Mouse (Mus musculus) induced T-regulatory cell, adult 2 months (primary cell): Measurements from ENCODE around the gene Mrtfb.

Experiments
- DNase-seq: peaks from one replicate; pipeline ENCODE4 v3.0.0-alpha.2; 2012; ENCODE audit warnings: low read depth

Mrtfb gene

GRCm38 (mm10) chr16:13351268-13351667, 95.0 kb downstream of the Mrtfb start:
- peak; percentile 25 for DNase-seq

- no peak for DNase-seq
These were observed 97.6 kb downstream of the Mrtfb start for GRCm38 (mm10) chr16:13353927-13354326.

DNA sequence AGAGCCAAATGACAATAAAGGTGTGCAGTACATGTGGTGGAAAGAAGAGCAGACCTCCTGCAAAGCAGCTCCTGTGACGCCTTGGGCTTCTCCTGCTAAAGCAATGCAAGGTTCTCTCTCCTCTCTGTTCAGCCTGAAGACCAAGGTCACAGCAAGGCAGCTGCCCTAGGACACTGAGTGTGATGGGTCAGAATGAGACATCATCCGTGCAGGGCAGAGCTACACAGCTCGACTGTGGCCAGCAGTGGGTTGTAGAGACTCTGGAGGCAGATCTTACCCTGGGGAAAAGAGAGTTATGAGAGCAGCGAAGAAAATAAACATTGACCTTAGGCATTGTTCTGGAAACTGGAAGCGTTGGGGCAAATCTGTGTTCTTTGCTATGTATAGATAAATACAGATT, 98.2 kb downstream of the Mrtfb start:
- no peak for DNase-seq

DNA sequence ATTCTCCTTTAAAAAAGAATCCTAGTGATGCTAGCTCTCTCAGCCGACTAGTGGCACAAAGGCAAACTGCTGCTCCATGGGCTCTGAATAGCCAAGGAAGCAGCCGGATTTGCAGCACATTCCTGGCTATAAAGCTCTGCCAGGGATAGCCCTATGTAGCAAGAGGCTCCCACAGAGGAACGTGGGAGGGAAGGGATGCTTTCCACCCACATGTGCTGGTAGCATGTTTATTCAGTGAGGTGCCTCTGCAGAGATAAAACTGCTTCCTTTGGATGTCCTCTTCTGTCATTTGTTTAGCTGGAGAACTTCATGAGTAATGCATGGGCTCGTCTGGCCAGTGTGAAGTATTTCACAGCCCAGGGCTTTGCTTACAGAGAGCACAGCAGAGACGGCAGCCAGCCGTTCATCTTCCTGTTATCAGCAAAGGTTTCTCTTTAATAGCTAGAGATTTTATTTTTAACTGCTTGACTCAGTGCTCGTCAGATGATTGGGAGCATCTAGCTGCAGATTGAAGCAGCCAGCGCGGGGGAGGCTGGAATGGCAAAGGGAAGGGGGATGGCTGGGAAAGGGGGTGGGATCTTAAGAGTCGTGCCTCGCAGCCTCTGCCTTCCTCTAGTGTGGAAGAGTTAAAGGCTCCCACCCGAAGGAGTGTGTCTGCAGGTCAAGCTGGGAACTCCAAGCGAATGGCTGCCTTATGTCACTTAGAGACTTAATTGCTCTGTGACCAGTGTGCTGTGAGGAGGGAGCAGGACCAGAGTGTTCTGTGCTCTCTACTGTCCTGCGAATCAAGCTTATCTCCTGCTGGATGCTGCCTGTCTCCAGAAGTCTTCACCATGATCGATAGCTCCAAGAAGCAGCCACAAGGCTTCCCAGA, 101.8 kb downstream of the Mrtfb start:
- DNase-seq: no peak

DNA sequence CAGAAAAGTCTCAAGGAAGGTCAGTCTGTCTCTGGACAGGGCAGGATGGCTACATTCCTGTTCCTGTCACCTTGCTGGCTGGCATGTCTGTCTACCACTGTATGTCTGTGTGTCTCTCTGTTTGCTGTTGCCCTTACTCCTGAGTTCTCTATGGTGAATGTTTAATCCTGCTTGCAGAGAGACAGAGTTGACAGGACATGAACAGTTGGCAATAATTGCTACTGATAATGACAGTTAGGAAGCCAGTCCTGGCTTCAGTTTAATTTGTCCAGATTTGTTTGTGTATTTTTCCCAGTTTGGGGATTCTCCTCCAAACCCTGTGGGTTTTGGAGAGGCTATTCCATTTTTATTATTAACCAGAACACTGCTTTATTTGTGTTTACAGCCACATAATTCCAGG, 102.5 kb downstream of the Mrtfb start:
- DNase-seq: no peak

GRCm38 (mm10) chr16:13359405-13359858, 103.2 kb downstream of the Mrtfb start:
- DNase-seq: no peak

DNA sequence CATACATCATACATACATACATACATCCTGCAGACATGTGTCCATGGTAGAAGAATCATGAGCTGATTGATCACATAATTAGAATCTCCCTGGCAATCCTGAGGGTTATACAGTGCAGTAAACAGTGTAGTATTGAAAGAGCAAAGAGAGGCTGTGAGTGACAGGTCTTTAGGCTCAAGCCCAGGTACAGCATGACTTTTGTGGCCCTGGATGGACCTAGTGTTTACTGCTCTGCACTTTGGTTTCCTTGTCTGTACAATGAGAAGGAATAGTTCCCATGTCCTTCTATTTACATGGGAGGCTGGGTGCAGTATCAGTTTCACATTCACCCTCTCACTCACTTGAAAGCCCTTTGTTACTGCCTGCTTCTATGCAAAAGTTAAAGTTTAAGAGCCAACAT, 103.9 kb downstream of the Mrtfb start:
- DNase-seq: no peak

- DNase-seq: no peak
These were observed 104.6 kb downstream of the Mrtfb start for GRCm38 (mm10) chr16:13360835-13361234.

- DNase-seq: no peak
These were observed 106.9 kb downstream of the Mrtfb start for GRCm38 (mm10) chr16:13363141-13363540.

DNA sequence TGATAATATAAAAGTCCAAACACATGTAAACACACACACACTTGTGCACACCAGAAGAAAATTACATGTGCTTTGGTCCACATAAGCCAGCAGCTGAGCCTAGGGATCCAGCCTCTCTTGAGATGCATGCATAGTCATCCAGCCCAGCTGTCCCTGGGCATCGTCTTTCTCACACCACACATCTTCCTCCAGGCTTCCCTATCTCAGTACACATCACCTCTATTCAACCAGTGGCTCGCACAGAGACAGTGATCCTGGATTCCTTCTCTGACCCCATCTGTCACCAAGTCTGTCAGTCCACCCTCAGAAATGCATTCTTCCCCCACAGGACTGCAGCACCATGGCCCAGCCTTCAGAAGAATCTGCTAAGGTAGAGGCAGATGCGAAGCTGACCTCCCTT, 107.9 kb downstream of the Mrtfb start:
- DNase-seq: no peak

GRCm38 (mm10) chr16:13366256-13366655, 110.0 kb downstream of the Mrtfb start:
- DNase-seq: no peak

DNA sequence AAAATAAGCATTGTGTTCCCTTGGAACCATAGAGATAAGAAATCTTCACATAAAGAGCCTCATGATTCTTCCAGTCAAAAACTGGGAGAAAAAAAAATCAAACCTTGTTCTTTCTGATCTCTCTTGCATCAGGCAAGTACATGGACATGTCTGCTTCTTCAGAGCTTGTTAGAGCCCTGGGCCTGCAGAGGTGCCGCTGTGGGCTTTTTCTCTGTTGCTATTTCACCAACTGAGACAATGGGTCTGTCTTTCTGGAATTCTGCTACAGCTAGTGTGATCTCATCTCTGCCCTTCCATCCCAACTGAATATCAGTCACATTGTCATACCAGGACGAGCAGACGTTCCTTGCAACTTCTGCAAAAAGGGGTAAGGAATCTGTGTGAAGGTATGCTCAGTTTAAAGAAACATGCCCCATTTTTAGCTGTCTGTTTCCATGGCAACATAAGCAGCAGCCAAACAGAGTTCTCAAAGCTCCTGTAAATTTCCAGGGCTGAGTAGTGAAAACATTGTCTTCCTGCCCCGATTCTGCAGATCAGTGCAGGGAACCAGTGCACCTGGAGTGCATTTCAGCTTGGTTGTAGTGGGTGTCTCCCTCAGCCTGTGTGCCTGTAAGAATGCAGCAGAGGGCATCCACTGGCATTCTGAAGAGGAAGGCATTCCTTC, 110.7 kb downstream of the Mrtfb start:
- peak; percentile 3 for DNase-seq

GRCm38 (mm10) chr16:13367466-13367856, 111.2 kb downstream of the Mrtfb start:
- no peak for DNase-seq

DNA sequence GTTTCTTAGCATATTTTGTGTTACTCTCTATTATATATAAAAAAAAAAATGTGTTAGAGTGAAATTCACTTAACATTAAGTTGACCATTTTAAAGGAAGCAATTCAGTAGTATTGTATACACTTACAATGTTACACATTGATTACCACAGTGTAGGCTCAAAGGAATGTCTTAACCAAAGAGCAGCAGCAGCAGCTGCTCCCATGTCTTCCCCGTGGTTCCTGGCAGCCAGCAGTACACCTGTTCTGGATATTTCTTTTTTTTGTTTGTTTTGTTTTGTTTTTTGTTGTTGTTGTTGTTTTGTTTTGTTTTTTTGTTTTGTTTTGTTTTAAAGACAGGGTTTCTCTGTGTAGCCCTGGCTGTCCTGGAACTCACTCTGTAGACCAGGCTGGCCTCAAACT, 112.4 kb downstream of the Mrtfb start:
- DNase-seq: no peak

DNA sequence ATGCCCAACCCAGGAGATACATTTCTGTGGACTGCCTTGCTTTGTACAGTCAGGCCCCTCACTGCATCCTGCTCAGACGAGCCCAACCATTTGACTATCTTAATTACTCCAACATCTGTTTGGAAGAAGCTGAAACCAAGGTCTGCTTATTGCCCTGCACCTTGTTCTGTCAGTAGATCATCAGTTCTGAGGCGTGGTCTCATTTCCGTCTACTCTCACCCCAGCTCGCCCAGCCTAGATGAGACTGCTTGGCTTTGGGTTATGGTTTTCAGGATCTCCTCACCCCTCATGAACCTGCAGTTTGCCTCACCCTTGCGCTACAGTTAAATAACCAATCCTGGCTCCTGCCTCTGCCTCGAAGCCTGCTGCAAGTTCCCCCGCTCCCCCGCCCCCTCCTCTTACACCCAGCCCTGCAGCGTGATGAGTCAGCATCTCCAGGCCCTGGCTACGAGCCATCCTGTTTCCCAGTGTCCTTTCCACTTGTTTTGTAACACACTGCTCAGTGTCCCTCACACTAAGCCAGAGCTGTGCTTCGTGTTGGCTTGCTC, 115.5 kb downstream of the Mrtfb start:
- DNase-seq: no peak

DNA sequence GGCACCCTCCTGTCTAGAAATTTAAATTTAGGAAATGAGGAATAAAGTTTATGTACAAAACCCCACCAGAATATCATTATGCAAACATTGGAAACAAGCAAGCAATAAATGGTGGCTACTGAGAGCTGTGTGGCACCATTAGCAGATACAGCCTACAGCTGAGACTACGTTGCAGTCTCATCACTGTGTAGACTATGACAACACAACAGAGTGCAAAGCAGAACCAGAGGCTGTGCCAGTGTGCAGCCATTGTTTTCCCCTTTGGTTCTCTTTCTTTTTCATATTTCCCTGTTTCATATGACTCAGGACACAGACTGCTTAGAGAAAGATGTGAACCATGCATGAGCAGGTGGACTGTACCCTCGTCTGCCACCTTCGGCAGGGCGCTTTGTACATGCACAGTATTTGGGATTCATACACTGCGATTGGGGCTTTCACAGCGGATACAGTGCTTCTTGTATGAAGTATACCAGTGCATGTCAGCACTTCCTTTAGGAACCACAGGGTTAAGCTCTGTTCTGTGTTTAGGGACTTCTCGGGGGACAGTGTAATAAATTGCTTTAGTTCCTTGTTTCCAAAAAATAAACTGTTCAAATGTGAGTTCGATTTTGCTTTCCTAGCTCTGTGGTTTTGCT, 116.7 kb downstream of the Mrtfb start:
- no peak for DNase-seq

GRCm38 (mm10) chr16:13376947-13377486, 120.7 kb downstream of the Mrtfb start:
- DNase-seq: no peak

DNA sequence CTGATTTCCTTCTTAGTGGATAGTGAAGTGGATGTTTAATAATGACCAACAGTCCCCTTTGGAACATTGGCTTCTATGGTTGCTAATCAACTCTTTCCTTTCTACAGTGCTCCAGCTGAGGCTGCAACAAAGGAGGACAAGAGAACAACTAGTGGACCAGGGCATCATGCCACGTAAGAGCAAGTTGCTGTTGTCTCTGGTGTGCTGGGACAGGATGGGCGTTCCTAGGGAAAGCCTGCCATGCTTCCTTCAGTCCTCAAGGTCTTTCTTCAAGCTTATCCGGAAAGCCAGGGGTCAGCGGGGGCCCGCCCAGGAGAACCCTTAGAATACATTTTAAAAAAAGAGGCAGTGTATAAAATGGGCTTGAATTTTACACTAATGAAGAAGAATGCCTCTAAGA, 121.9 kb downstream of the Mrtfb start:
- no peak for DNase-seq

DNA sequence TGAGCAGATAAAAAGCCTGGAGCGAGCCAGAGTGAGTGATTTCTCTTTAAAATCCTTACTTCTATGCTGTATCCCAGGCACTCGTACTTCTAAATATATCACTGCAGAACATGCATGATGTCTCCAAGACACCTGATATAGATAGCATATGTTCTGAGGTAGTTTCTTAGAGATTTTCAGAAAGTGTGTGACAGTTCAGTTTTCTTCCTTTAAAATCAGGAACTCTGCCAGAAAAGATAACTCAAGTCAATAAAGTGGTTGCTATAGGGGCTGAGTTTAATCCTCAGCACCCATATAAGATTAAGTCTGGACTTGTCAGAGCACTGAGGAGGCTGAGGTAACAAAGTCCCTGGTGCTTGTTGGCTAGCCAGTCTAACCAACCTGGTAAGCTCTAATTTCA, 123.6 kb downstream of the Mrtfb start:
- DNase-seq: no peak

- DNase-seq: no peak
These were observed 125.5 kb downstream of the Mrtfb start for GRCm38 (mm10) chr16:13381771-13382170.

DNA sequence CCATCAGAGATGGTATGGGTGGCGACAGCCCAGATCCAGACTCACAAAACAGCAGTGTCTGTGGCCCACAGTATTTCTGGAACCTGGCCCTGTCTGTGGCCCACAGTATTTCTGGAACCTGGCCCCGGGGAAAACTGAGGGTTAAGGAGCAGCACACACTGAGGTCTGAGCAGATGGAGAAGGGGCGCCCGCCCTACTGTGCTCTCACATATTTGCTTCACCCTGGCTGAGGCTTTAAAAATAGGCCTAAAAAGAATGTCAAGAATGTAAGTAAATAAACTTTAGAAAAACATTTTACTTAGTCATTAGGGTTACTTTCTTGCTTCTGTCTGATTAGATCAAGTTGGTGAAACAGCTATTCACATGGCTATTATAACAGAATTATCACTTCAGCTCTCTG, 131.0 kb downstream of the Mrtfb start:
- no peak for DNase-seq

DNA sequence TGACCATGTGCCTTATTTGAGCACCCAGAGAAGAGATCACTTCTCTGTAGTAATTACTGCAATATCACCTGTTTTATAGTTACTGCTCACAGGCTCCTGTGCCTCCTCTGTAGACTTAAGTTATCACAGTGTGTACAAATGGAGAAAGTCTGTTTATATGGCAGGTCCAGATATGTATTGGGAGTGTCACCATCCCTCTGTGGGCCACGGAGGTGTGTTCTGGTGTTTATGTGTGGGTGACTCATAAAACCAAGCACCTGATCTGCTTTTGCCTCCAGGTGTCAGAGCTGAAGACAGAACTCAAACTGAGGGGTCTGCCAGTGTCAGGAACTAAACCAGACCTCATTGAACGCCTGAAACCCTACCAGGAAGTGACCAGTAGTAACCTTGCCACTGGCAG, 144.1 kb downstream of the Mrtfb start:
- DNase-seq: no peak
